Mouse (Mus musculus) lung, adult 2 months (tissue): ENCODE data around the gene Ero1lb.

Experiments
- CTCF ChIP-seq: fragments of 200-500 bp; IDR thresholded peaks from 2 replicates; pipeline ENCODE4 v1.5.1; 2011; ENCODE audit warnings: mild to moderate bottlenecking, low read length, control low read depth; ENCODE audit not compliant: insufficient read depth
- POLR2A ChIP-seq: fragments of 200-500 bp; IDR thresholded peaks from 2 replicates; pipeline ENCODE4 v1.6.1; 2011; ENCODE audit warnings: low read depth, mild to moderate bottlenecking, control low read depth, low read length, borderline replicate concordance; ENCODE audit errors: extremely low read depth

DNA sequence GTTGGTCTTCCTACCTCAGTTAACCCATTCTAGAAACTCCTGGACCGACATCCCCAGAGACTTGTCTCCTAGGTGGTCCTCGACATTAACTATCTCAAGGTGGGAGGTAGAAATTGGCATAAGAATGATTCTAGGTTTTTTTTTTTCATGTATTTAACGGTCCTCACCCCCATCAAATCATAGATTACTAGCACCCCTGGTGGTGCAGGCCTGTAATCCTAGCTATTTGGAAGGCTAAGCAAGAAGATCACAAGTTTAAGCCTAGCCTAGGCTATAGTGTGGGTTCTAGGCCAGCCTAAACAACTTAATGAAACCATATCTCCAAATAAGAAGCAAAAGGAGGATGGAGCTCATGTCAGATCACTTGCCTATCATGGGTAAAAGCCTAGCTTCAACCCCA lies 6.6 kb upstream of the Ero1lb start:
- TF ChIP-seq POLR2A (no peak), CTCF (no peak)
